Mouse (Mus musculus) bone marrow macrophage, adult 2 months (primary cell): ENCODE measurements around the gene Crygn.

Source experiments
- CTCF ChIP-seq: IDR thresholded peaks from 2 replicates; pipeline ENCODE4 v1.5.1; 2012; ENCODE audit warnings: low read depth, mild to moderate bottlenecking, low read length, moderate library complexity
- POLR2A ChIP-seq: IDR thresholded peaks from 2 replicates; pipeline ENCODE4 v1.6.1; 2012; ENCODE audit warnings: mild to moderate bottlenecking, low read depth, low read length, borderline replicate concordance

- TF ChIP-seq CTCF (no peak), POLR2A (no peak)
These were observed 33.6 kb downstream of the Crygn start for GRCm38 (mm10) chr5:24724270-24724634.
